In the genomic region with DNA sequence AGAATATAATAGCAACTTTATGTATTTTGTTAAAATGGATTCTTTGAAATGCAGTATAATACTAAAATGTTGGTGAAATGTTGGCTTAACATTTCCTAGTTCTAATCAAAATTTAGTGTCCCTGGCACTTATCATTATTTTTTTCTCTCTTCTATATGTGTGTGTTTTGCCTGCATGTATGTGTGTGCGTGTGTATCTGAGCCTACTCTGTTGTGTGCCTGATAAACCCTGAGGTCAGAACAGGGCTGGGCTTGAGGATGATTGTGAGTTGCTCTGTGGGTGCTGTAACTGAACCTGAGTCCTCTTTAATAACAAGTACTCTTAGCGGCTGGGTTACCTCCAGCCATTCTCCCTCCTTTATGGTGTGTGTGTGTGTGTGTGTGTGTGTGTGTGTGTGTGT, we compare ENCODE assay signal across 30 mouse cellular contexts. TPM values are rescaled to one million over a fixed set of nuclear protein-coding genes. Genes with fewer than 3 reads are reported as not detected.
DNase-seq lines count a peak whose midpoint lies in the region; ATAC-seq and TF ChIP-seq lines count a peak whose summit lies in the region.
"Had no signal": no experiment of that assay in that cellular context is flagged by ENCODE, and none has a peak within 500 bp of the region (broad histone marks: within the 10 kb centered on the region; RNA-seq: fewer than 3 reads in every experiment).

No protein-coding gene starts in this region.

- H3K4me2 ChIP-seq in liver, embryonic 12.5 days: 0 out of 2 replicates have a peak overlapping the region, but pooled peaks have one; percentile 4
- H3K4me2 ChIP-seq in liver, postnatal 0 days (ENCODE audit: low read depth, low read length): no peak overlapping the region
- H3K4me2 ChIP-seq in forebrain, embryonic 12.5 days: no peak overlapping the region
- H3K4me2 ChIP-seq: embryonic facial prominence, embryonic 12.5 days; forebrain, embryonic 13.5 days; heart, embryonic 11.5 days; hindbrain, embryonic 13.5 days; limb, embryonic 12.5 days; stomach, embryonic 15.5 days had no signal

- WGBS in liver, embryonic 12.5 days (ENCODE audit: insufficient replicate concordance): 52% methylated on average over 2 of the region's 2 CpGs
- 54% methylated on average over 2 of the region's 2 CpGs for WGBS in liver, postnatal 0 days (ENCODE audit: insufficient replicate concordance)
- WGBS in forebrain, embryonic 12.5 days: 91% methylated on average over 2 of the region's 2 CpGs

- H3K27ac ChIP-seq in liver, embryonic 12.5 days: peak overlapping the region; percentile 54; the same call in 1 of the 2 replicates
- H3K27ac ChIP-seq in liver, postnatal 0 days (ENCODE audit: low read depth): no peak overlapping the region
- H3K27ac ChIP-seq in forebrain, embryonic 12.5 days: no peak overlapping the region
- H3K27ac ChIP-seq: embryonic facial prominence, embryonic 12.5 days; forebrain, embryonic 13.5 days; hindbrain, embryonic 13.5 days; kidney, postnatal 0 days; limb, embryonic 12.5 days; stomach, embryonic 15.5 days had no signal

- peaks cover 19% of the 10 kb centered on the region for H3K4me1 ChIP-seq in liver, embryonic 12.5 days
- no peaks in the 10 kb centered on the region for H3K4me1 ChIP-seq in liver, postnatal 0 days (ENCODE audit: insufficient read depth)
- no peaks in the 10 kb centered on the region for H3K4me1 ChIP-seq in forebrain, embryonic 12.5 days
- H3K4me1 ChIP-seq: embryonic facial prominence, embryonic 12.5 days; forebrain, embryonic 13.5 days; hindbrain, embryonic 13.5 days; limb, embryonic 12.5 days; stomach, embryonic 15.5 days had no signal

- H3K9ac ChIP-seq in liver, embryonic 12.5 days: no peak overlapping the region; the same call in 1 of the 2 replicates
- H3K9ac ChIP-seq in liver, postnatal 0 days (replicated peaks): no peak overlapping the region
- H3K9ac ChIP-seq in forebrain, embryonic 12.5 days: no peak overlapping the region
- H3K9ac ChIP-seq: embryonic facial prominence, embryonic 12.5 days; forebrain, embryonic 13.5 days; hindbrain, embryonic 13.5 days; limb, embryonic 12.5 days; stomach, embryonic 15.5 days had no signal

- H3K9me3 ChIP-seq in liver, embryonic 12.5 days (replicated peaks): no peaks in the 10 kb centered on the region
- H3K9me3 ChIP-seq in liver, postnatal 0 days (ENCODE audit: low read length): no peaks in the 10 kb centered on the region
- H3K9me3 ChIP-seq in forebrain, embryonic 12.5 days: no peaks in the 10 kb centered on the region
- H3K9me3 ChIP-seq: embryonic facial prominence, embryonic 12.5 days; forebrain, embryonic 13.5 days; G1E; hindbrain, embryonic 13.5 days; limb, embryonic 12.5 days; stomach, embryonic 15.5 days had no signal

- TF ChIP-seq EP300 in liver, postnatal 0 days (IDR thresholded peaks at IDR 0.05; ENCODE audit: low read depth): peak; percentile 58

- no peaks in the 10 kb centered on the region for H3K27me3 ChIP-seq in liver, embryonic 12.5 days (replicated peaks)
- no peaks in the 10 kb centered on the region for H3K27me3 ChIP-seq in liver, postnatal 0 days (ENCODE audit: insufficient read depth, low read length)
- H3K27me3 ChIP-seq in forebrain, embryonic 12.5 days: no peaks in the 10 kb centered on the region
- H3K27me3 ChIP-seq: embryonic facial prominence, embryonic 12.5 days; forebrain, embryonic 13.5 days; hindbrain, embryonic 13.5 days; limb, embryonic 12.5 days; Patski; stomach, embryonic 15.5 days had no signal

- peaks cover 70% of the 10 kb centered on the region for H3K36me3 ChIP-seq in liver, embryonic 12.5 days
- peaks cover 50% of the 10 kb centered on the region for H3K36me3 ChIP-seq in liver, postnatal 0 days (replicated peaks; ENCODE audit: insufficient read depth, low read length)
- H3K36me3 ChIP-seq in forebrain, embryonic 12.5 days (replicated peaks): peaks cover 75% of the 10 kb centered on the region

- TF ChIP-seq CTCF in liver, postnatal 0 days (IDR thresholded peaks at IDR 0.05; ENCODE audit: low read depth): no peak

- peak; percentile 53 for DNase-seq in heart, adult 11 months
- no peak for DNase-seq in heart, postnatal 25 days (ENCODE audit: low spot score)
- no peak for DNase-seq in liver, postnatal 0 days
- no peak for DNase-seq in heart, adult 8-10 months (ENCODE audit: low spot score)
- no peak for DNase-seq in right cerebral cortex, postnatal 25 days
- DNase-seq: adrenal gland, postnatal 10 days; cerebellum, adult 18-20 months; cerebellum, postnatal 14 days; gastrocnemius, postnatal 14 days; heart, postnatal 4 days; kidney, adult 8-10 months; layer of hippocampus, adult 9-11 months; lung, adult 18-20 months; lung, postnatal 4 days; midbrain, embryonic 14.5 days; right cerebral cortex, postnatal 14 days had no signal

- H3K4me3 ChIP-seq in liver, embryonic 12.5 days: no peak overlapping the region
- H3K4me3 ChIP-seq in liver, postnatal 0 days (ENCODE audit: low read depth, low read length): no peak overlapping the region
- no peak overlapping the region for H3K4me3 ChIP-seq in forebrain, embryonic 12.5 days (replicated peaks)
- H3K4me3 ChIP-seq: embryonic facial prominence, embryonic 12.5 days; forebrain, embryonic 13.5 days; hindbrain, embryonic 13.5 days; limb, embryonic 12.5 days; stomach, embryonic 15.5 days had no signal

- peak; percentile 93 for ATAC-seq in liver, embryonic 12.5 days
- ATAC-seq in liver, postnatal 0 days: peak; percentile 97
- no peak for ATAC-seq in forebrain, embryonic 12.5 days (ENCODE audit: low FRiP score)
- ATAC-seq: forebrain, embryonic 13.5 days; intestine, embryonic 16.5 days; lung, postnatal 0 days; Patski had no signal

- intact Hi-C loops in heart, postnatal 25 days (cut with DNase I): no loop called here

RNA-seq across cellular contexts. Expression of gene Syt2, which starts 31.5 kb away (rescaled TPM):
- total RNA-seq in heart, postnatal 25 days (2021): not detected
- polyA plus RNA-seq in liver, embryonic 12.5 days (2016; fragmentation: Nextera tagmentation; extraction: Ambion mirVana): 0.06 and 0.32 TPM in 2 replicates
- not detected in 2 replicates for polyA plus RNA-seq in liver, postnatal 0 days (2015; fragmentation: Nextera tagmentation; extraction: Ambion mirVana)
- 0.95 and 1.2 TPM in 2 replicates for polyA plus RNA-seq in forebrain, embryonic 12.5 days (2016; fragmentation: Nextera tagmentation; extraction: Ambion mirVana)
- total RNA-seq in heart, adult 8-10 months (2022): under 1 TPM in 1 of 4 experiments, not detected in 3; 0.30 TPM
- total RNA-seq: monocyte, adult 5-6 weeks had no signal
- polyA plus RNA-seq: G1E had no signal

RNA-seq across cellular contexts. Expression of gene Kdm5b, which starts 55.0 kb away (rescaled TPM):
- total RNA-seq in heart, postnatal 25 days (2021): 10 to 100 TPM; 17.0 to 20.6 TPM
- 16.1 and 16.5 TPM in 2 replicates for polyA plus RNA-seq in liver, embryonic 12.5 days (2016; fragmentation: Nextera tagmentation; extraction: Ambion mirVana)
- 5.8 and 6.4 TPM in 2 replicates for polyA plus RNA-seq in liver, postnatal 0 days (2015; fragmentation: Nextera tagmentation; extraction: Ambion mirVana)
- 98.2 and 103 TPM in 2 replicates for polyA plus RNA-seq in forebrain, embryonic 12.5 days (2016; fragmentation: Nextera tagmentation; extraction: Ambion mirVana)
- 10 to 100 TPM; 11.0 to 11.9 (median 11.4) TPM for total RNA-seq in heart, adult 8-10 months (2022)
